Mouse (Mus musculus) heart, embryonic 10.5 days (tissue): ENCODE measurements around the gene Rnd1. TPM values are rescaled to one million over a fixed set of nuclear protein-coding genes. Genes with fewer than 3 reads are reported as not detected.

Experiments
- DNase-seq: peaks from one replicate; pipeline ENCODE4 v3.0.0-alpha.2; 2017; ENCODE audit warnings: low spot score
- H3K27ac ChIP-seq: fragments of 300-500 bp; sonication (generic); 2 replicates; pipeline ENCODE4 v1.5.1; 2016; ENCODE audit warnings: mild to moderate bottlenecking
- H3K27me3 ChIP-seq: fragments of 300-500 bp; sonication (generic); 2 replicates; pipeline ENCODE4 v1.6.1; 2016; ENCODE audit warnings: mild to moderate bottlenecking; ENCODE audit not compliant: poor library complexity, insufficient read depth, severe bottlenecking
- H3K36me3 ChIP-seq: fragments of 300-500 bp; sonication (generic); 2 replicates; pipeline ENCODE4 v1.6.1; 2016; ENCODE audit warnings: mild to moderate bottlenecking, moderate library complexity
- H3K4me1 ChIP-seq: fragments of 300-500 bp; sonication (generic); 2 replicates; pipeline ENCODE4 v1.6.1; 2016; ENCODE audit warnings: mild to moderate bottlenecking
- H3K4me3 ChIP-seq: fragments of 300-500 bp; sonication (generic); 2 replicates; pipeline ENCODE4 v1.5.1; 2016; ENCODE audit warnings: mild to moderate bottlenecking, moderate library complexity
- H3K9me3 ChIP-seq: fragments of 300-500 bp; sonication (generic); 2 replicates; pipeline ENCODE4 v1.6.1; 2016; ENCODE audit warnings: mild to moderate bottlenecking, moderate library complexity
- WGBS: fragments of 180-500 bp; shearing (Covaris S2); methylation state at CpG from one replicate; pipeline ENCODE4 v1.1.7; 2016; 5-methylcytosine and 5-hydroxymethylcytosine counted together
- polyA plus RNA-seq: library from polyadenylated mRNA; unstranded; fragments of >200 nt; fragmentation: Nextera tagmentation; extraction: Ambion mirVana; gene quantifications from 2 replicates; pipeline ENCODE4 v1.2.1, GENCODE M21; 2016

The Rnd1 gene
- polyA plus RNA-seq, 1 experiment from 2014 or later: 2.8 TPM

DNA sequence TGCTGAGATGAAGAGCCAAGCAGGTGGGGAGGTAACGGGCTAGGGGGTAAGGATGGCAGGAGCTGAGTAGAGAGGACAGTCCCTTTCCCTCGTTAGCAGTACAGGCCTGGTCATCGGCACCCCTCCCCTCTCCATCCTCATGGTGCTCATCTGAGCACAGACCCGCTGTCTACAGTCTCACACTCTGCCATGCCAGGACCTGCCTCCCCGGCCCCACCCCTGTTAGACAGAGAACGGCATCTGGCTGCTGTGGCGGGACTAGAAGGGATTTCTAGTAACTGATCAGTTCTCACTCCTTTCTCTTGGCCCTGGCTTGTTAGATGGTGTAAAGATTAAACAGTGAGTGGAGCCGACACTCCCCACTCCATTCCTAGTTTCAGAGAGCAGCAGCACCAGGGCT lies 30.5 kb downstream of the Rnd1 start:
- H3K9me3 ChIP-seq: no peaks in the 10 kb centered on the region
- H3K27ac ChIP-seq: no peak overlapping the region
- no peak for DNase-seq
- no peak overlapping the region for H3K4me3 ChIP-seq
- H3K4me1 ChIP-seq: no peaks in the 10 kb centered on the region
- H3K36me3 ChIP-seq: peaks cover 98% of the 10 kb centered on the region
- H3K27me3 ChIP-seq: no peaks in the 10 kb centered on the region
- WGBS: 88% methylated on average over 8 of the region's 8 CpGs

DNA sequence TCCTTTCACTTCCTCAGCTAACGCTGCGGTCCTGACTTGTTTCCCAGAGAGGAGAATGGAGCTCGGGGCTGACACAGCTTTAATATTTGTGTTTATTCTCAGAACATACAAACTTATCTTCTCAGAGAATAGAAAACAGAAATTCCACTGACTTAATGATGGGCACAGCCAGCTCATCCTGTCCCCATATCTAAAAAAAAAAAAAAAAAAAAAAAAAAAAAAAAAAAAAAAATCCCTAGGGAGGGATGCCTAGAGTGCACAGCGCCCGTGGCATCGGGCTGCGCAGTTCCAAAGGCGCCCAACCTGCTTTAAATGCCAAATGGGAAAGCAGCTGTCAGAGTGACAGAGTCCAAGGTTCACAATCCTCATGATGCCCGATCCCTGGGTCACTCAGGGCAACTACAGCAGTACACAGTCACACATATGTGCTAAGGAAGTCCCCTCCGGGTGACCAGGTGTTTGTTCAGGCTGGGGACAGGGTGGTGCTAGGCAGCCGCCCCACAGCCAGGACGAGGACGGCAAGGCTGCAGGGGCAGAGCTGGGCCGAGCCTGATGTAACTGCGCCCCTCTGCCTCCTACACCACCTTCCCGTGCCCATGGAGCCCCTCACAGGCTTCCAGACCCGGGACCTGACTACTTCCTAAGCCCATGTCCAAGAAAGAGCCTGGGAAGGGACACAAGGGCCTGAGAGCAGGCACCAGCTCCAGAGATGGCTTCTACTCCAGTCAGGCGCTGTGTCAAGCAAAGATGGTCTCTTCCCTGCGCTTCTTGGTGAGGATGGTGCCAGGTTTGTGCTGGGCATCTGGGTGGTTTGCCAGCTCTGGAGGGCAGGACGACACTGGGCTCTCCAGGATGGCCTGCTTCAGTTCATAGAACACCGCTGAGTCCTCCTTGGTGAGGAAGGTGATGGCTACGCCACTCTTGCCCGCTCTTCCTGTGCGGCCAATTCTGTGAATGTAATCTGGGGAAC lies 31.9 kb downstream of the Rnd1 start:
- no peak for DNase-seq
- Histone ChIP-seq H3K4me3 (no peak overlapping the region; the same call in 1 of the 2 replicates), H3K27ac (no peak overlapping the region), H3K27me3 (no peaks in the 10 kb centered on the region), H3K9me3 (no peaks in the 10 kb centered on the region), H3K36me3 (peaks cover 94% of the 10 kb centered on the region), H3K4me1 (no peaks in the 10 kb centered on the region)
- 92% methylated on average over 24 of the region's 24 CpGs for WGBS

DNA sequence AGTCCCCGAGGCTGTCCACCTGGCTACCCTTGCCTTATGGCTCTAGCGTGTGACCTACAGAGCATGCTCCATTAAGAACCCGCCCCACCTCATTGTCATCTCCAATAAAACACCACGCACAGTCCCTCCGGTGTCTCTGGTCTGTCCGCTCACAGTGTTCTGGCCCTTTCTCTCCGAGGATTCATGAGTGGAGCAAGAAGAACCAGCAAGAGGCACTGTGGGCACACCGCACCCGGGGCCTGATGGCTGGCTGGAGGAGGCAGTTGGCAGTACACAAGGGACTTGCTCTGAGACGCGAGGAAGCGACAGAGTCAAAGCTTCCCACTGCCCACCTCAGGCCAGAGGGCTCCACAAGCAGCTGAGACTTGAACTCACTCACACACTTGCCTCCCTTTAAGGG lies 32.9 kb downstream of the Rnd1 start:
- peaks cover 4% of the 10 kb centered on the region; the same call in 1 of the 2 replicates for H3K4me1 ChIP-seq
- H3K9me3 ChIP-seq: no peaks in the 10 kb centered on the region
- H3K27me3 ChIP-seq: no peaks in the 10 kb centered on the region
- DNase-seq: no peak
- 90% methylated on average over 12 of the region's 12 CpGs for WGBS
- no peak overlapping the region for H3K4me3 ChIP-seq
- no peak overlapping the region for H3K27ac ChIP-seq
- H3K36me3 ChIP-seq: peaks cover 88% of the 10 kb centered on the region

DNA sequence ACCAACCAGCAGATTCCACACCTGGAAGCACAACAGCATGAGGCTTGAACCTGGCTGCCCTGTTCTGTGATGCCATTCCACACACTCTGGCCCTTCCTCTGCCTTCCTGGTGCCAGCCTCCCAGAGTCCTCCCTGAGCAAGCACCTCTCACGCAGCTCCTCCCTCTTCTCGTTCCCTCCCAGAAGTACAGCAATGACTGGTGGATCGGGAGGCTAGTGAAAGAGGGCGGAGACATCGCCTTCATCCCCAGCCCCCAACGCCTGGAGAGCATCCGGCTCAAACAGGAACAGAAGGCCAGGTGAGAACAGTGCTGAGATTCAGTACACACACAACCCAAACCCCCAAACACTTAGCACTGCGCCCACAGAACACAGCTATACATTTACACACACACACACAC lies 37.1 kb downstream of the Rnd1 start:
- peaks cover 19% of the 10 kb centered on the region for H3K4me1 ChIP-seq
- 31% methylated on average over 8 of the region's 8 CpGs for WGBS
- H3K9me3 ChIP-seq: no peaks in the 10 kb centered on the region
- no peak for DNase-seq
- H3K27me3 ChIP-seq: peaks cover 28% of the 10 kb centered on the region
- no peak overlapping the region for H3K27ac ChIP-seq
- no peak overlapping the region for H3K4me3 ChIP-seq
- H3K36me3 ChIP-seq: peaks cover 47% of the 10 kb centered on the region

DNA sequence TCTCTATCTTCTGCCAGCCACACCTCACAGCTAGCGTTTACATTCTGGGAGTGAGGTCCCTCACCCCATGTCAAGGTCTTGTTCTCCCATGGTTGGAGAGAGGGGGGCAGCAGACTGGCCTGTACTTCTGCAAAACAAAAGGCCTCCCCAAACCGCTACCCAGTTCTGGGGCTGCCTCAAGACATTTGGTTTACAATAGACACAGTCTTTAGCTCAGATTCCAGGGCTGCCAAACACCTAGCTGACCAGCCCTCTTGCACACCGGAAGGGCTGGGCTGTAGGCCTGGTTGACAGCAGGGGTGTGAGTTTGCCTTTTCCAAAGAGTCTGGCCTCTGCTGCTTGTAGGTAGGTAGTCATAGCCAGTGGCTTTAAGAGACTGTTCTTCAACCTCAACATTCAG lies 40.1 kb downstream of the Rnd1 start:
- H3K9me3 ChIP-seq: no peaks in the 10 kb centered on the region
- H3K36me3 ChIP-seq: peaks cover 19% of the 10 kb centered on the region
- no peak overlapping the region for H3K27ac ChIP-seq
- peaks cover 47% of the 10 kb centered on the region for H3K4me1 ChIP-seq
- no peak overlapping the region for H3K4me3 ChIP-seq
- H3K27me3 ChIP-seq: peaks cover 58% of the 10 kb centered on the region
- 44% methylated on average over 3 of the region's 3 CpGs for WGBS
- no peak for DNase-seq

DNA sequence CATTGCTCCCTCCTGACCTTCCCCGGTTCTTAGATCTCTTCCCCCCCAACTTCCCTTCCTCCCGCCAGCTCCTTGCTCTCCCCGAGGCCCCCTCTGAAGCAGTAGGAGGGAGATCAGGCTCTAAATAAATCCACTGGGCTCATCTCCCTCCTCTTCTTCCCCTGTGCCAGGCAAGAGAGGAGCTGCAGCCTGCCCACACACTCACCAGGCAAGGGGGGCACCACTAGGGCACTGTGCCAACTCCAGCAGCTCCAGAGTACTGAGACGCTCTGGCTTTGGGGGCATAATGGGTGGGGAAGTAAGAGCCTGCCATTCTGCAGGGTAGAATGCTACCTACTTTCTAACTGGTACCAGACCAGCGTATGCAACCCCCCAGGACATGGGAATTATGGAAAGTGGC lies 40.7 kb downstream of the Rnd1 start:
- peaks cover 64% of the 10 kb centered on the region for H3K27me3 ChIP-seq
- H3K36me3 ChIP-seq: peaks cover 13% of the 10 kb centered on the region
- H3K27ac ChIP-seq: 0 out of 2 replicates have a peak overlapping the region, but pooled peaks have one; percentile 32
- DNase-seq: no peak
- H3K4me1 ChIP-seq: peaks cover 54% of the 10 kb centered on the region
- 49% methylated on average over 5 of the region's 5 CpGs for WGBS
- H3K9me3 ChIP-seq: no peaks in the 10 kb centered on the region
- 0 out of 2 replicates have a peak overlapping the region, but pooled peaks have one; percentile 90 for H3K4me3 ChIP-seq

DNA sequence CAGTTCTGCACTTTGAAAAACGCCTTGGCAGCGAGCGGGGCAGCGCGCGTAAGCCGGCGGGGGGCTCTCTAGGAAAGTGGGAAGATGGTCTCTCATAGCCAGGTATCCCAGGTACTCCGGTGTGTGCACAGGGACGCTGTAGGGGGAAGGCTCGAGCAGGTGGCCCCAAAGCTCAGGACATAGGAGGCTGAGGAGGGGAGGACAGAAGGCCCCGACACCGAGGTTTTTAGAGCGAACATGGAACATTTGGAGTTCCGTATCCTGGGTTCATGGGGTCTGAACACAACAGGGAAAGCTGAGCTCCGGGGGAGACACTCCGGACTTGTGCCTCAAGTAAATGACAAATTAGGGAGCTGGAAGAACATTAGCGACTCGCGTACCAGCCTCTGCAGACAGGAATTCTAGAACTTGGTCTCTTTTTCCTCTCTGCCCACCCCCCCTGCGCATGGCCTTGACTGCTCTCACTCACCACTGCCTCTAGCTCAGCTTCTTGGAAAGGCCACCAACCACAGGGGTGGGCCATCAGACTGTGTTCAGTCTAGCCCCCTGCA lies 41.9 kb downstream of the Rnd1 start:
- H3K4me1 ChIP-seq: peaks cover 65% of the 10 kb centered on the region
- H3K27ac ChIP-seq: peak overlapping the region; percentile 92
- under 1% methylated on average over 21 of the region's 21 CpGs for WGBS
- H3K4me3 ChIP-seq: peak overlapping the region; percentile 90
- H3K36me3 ChIP-seq: peaks cover 5% of the 10 kb centered on the region
- no peak for DNase-seq
- no peaks in the 10 kb centered on the region for H3K9me3 ChIP-seq
- peaks cover 75% of the 10 kb centered on the region for H3K27me3 ChIP-seq

DNA sequence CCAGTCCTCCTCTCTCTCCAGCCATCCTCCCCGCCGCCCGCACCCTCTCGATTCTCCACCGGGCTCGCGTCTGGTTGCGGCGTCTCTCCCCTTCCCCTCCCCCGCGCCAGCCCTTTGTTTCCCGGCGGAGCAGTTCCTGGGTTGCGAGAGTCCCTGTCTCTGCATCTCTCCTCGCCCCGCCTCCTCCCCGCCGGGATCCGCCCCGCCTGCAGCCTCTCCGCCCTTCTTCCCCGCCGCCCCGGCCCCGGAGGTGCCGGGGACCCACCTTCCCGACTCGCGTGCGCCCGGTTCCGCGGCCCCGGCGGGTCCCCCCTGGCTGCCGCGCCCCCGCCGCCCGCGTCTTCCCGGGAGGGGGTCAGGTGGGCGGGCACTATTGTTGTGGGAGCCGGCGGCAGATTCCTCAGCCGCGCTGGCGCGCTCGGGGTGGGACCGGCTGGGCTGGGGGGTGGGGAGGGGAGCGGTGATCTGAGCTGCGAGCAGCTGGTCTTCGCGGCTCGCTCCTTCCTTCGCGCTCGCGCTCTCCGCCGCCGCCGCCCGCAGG lies 42.6 kb downstream of the Rnd1 start:
- Histone ChIP-seq H3K9me3 (no peaks in the 10 kb centered on the region), H3K27me3 (peaks cover 83% of the 10 kb centered on the region), H3K27ac (peak overlapping the region; percentile 92), H3K36me3 (peaks cover 3% of the 10 kb centered on the region; the same call in 1 of the 2 replicates), H3K4me3 (peak overlapping the region; percentile 90), H3K4me1 (peaks cover 67% of the 10 kb centered on the region)
- no peak for DNase-seq
- under 1% methylated on average over 64 of the region's 65 CpGs for WGBS

DNA sequence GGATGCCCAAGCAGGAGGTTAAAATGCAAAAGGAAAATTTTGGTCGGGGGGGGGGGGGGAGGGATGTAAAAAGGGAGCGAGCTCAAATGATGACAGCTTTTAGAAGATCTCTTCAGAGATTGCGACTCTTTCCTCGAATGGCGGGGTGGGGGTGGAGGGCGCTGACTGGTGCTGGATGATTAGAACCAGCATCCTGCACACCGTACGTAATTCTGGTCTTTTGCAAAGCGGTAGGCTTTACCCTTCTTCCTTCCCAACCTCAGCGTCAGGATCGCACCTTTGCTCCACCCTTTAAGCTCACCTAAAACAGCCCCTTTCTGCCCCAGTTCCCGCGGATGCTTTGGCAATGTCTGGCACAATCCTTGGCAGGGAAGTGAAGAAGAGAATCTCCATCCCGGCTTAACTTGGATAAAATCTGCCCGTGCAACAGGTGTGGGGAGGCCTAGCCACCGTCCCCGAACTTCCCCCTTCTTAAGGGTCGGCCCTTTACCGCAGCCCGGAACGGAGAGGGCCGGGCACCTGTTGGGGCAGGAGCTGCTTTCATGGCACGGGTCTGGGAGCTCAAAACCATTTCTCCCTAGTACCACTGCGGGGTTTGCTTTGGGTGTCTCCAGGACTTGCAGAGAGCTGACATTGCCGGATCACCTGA lies 43.3 kb downstream of the Rnd1 start:
- Histone ChIP-seq H3K36me3 (no peaks in the 10 kb centered on the region), H3K27me3 (peaks cover 87% of the 10 kb centered on the region), H3K9me3 (no peaks in the 10 kb centered on the region), H3K4me1 (peaks cover 73% of the 10 kb centered on the region), H3K4me3 (peak overlapping the region; percentile 90), H3K27ac (peak overlapping the region; percentile 92)
- DNase-seq: no peak
- WGBS: under 1% methylated on average over 25 of the region's 25 CpGs

DNA sequence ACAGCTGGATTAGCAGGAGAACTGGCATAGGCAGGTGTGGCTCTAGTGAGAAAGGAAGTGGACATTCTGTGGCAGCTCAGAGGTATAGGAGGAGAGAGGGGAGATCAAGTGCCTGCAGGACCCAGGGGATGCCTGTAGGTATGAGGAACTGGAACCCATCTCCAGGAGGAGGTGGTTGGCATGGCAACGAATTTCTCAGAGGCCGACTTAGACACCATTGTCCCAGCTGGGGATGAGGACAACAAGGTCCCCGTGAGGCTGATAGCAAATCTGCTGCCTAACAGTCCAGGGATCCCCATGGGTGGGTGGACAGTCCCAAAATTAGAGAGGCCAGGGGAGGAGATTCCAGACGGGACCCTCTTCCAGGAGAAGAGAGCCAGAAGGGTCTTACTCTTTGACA lies 44.3 kb downstream of the Rnd1 start:
- H3K27me3 ChIP-seq: peaks cover 98% of the 10 kb centered on the region
- H3K27ac ChIP-seq: peak overlapping the region; percentile 80
- H3K36me3 ChIP-seq: no peaks in the 10 kb centered on the region
- no peaks in the 10 kb centered on the region for H3K9me3 ChIP-seq
- no peak for DNase-seq
- peaks cover 81% of the 10 kb centered on the region for H3K4me1 ChIP-seq
- H3K4me3 ChIP-seq: peak overlapping the region; percentile 60
- 3% methylated on average over 4 of the region's 4 CpGs for WGBS

DNA sequence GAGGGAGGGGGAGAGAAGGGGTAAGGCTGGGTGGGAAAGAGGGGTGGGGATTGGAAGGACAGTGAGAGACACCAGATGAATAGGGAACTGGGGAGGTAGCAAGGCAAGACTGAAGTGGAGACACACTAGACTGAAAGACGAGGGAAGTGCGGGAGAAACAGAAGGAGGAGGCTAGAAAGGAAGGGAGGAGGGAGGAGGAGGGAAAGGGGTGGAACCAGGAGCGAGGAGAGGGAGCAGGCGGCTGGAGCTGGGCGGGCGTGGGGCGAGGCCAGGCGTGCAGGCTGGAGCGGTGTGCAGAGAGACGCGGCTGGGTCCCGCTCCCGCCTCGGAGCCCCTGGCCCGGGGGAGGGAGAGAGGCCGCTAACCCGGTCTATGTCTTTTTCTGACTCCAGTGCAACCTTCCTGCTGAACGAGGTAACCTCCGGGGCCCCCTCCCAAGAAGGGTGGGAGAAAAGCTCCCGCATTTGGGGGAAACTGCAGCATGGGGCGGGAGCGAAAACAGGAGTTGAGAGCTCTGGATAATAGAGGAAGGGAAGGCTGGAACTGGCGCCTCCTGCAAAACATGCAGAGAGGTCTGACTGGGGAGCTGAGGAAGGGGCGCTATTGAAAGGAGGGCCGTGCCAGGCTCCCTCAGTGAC lies 45.0 kb downstream of the Rnd1 start:
- Histone ChIP-seq H3K27ac (peak overlapping the region; percentile 80), H3K9me3 (no peaks in the 10 kb centered on the region), H3K36me3 (no peaks in the 10 kb centered on the region), H3K27me3 (peaks cover 92% of the 10 kb centered on the region), H3K4me1 (peaks cover 81% of the 10 kb centered on the region), H3K4me3 (peak overlapping the region; percentile 60)
- DNase-seq: no peak
- WGBS: 0% methylated on average over 24 of the region's 25 CpGs

DNA sequence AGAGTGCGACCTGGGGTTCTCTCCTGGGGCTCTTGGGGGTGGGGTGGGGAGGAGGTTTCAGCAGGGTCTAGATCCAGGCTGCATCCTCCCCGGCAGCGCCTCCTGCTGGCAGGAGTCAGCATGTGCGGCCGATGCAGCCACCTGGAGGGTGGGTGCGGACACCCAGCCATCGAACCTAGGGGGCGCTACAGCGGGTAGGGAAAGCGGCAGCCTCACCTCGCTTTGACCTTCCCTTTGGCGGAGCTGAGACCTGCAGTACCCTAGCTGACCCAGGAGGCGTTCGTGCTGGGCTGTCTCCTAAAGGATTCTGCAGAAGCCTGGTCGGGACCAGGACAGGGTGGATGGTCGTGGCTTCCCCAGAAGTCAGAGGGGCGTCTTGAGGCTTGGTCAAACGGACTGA lies 45.8 kb downstream of the Rnd1 start:
- no peaks in the 10 kb centered on the region for H3K9me3 ChIP-seq
- no peaks in the 10 kb centered on the region for H3K36me3 ChIP-seq
- peaks cover 79% of the 10 kb centered on the region for H3K4me1 ChIP-seq
- peak; percentile 90 for DNase-seq
- peak overlapping the region; percentile 80 for H3K27ac ChIP-seq
- peak overlapping the region; percentile 60 for H3K4me3 ChIP-seq
- H3K27me3 ChIP-seq: peaks cover 85% of the 10 kb centered on the region
- 0% methylated on average over 18 of the region's 18 CpGs for WGBS
